Mouse (Mus musculus) 3T3-L1 (cell line): ENCODE measurements at regions not wholly inside any gene's neighbourhood (a gene's known extent, or its start where the extent isn't known, plus 50 kb on each side); places are given as distances from the start of the nearest gene placed in this dataset.

ENCODE experiments used
- DNase-seq: peaks from one replicate; pipeline ENCODE4 v3.0.0-alpha.2; 2015; ENCODE audit warnings: low read depth, low spot score

- no peak for DNase-seq
Observed at GRCm38 (mm10) chr2:45369914-45370614, 252.9 kb upstream of the Zeb2 start.

GRCm38 (mm10) chr2:45369432-45369831 lies 252.2 kb upstream of the Zeb2 start:
- no peak for DNase-seq

DNA sequence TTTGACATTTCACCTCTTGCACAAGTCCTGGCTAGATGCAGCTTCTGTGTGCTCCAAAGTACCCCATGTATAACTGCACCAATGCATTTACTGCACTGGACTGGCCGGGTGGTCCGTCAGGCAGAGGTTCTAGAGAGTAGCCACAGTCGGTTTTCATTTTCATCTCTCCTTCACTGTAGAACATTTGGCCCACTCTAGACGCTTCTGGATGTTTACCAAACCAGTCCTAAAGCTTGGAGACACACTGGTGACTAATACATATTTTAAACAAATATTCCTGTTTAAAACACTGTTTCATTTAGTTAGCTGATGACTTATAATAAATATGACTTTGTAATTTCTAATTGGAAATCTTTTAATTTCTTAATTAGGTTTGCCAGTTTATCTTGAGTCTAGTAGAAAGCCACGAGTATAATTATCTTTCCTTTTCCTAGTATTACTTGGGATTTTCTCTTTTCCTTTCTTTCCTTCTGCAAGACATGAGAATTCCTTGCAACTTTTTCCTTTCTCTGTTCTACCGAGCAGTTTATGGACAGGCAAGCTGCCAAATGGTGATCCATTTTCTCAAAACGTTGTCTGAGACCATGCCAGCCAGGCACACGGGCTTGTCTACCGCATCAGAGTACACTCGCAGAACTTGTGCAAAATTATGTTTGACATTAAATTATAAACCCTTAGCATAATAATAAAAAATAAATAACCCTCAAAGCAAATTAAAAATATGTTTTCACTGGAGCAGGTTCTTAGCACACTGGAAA lies 250.4 kb upstream of the Zeb2 start:
- peak; percentile 63 for DNase-seq

GRCm38 (mm10) chr2:45357266-45357665 lies 240.1 kb upstream of the Zeb2 start:
- DNase-seq, result no peak

DNA sequence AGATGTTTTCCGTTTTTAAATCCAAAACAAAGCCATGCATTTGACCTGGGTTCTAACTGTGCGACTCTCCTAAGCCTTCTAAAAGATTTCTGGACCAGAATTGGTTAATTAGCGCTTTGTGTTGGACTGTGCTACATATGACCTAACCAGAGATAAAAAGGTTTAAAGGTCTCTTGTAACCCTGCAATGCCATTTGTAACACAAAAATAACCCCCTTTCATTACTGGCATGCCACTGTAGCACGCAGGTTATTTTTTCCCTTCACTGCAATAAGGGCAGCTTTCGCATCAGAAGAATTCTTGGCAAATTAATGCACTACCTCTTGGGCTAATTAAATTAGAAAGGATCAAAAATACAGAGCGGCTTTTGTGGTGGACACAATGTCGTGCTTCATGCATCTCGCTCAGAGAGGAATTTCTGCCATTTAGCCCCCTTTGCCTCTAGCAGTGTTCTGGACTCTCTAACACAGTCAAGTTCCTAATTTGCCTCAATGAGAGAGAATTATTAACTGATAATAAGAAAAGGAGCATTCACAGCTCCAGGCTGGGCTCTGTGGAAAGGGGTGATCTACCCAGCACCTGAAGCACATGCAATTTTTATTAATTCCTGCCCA lies 239.5 kb upstream of the Zeb2 start:
- no peak for DNase-seq

- no peak for DNase-seq
Observed at GRCm38 (mm10) chr2:45356021-45356420, 238.8 kb upstream of the Zeb2 start.

- no peak for DNase-seq
Observed at GRCm38 (mm10) chr2:45351529-45352133, 234.4 kb upstream of the Zeb2 start.

GRCm38 (mm10) chr2:45346358-45346757 lies 229.2 kb upstream of the Zeb2 start:
- DNase-seq, result peak; percentile 9

DNA sequence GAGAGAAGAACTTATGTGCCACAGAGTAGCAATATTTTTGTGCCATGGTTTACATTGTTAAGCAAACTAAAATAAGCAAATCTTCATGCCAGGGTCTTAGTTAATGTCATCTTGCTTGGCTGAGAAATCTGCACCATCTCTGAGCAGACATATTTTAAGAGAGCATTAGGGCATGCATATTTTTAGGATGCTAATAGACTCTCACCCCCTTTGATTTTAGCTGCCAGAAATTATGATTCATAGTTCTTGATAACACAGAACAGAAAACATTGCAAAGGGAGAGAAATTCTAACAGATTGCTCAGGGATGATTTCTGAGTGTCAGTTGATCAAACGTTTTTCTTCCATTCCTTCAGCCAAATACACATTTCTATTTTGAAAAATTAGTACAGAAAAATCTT lies 222.7 kb upstream of the Zeb2 start:
- DNase-seq, result no peak

GRCm38 (mm10) chr2:45338809-45339208 lies 221.6 kb upstream of the Zeb2 start:
- no peak for DNase-seq

DNA sequence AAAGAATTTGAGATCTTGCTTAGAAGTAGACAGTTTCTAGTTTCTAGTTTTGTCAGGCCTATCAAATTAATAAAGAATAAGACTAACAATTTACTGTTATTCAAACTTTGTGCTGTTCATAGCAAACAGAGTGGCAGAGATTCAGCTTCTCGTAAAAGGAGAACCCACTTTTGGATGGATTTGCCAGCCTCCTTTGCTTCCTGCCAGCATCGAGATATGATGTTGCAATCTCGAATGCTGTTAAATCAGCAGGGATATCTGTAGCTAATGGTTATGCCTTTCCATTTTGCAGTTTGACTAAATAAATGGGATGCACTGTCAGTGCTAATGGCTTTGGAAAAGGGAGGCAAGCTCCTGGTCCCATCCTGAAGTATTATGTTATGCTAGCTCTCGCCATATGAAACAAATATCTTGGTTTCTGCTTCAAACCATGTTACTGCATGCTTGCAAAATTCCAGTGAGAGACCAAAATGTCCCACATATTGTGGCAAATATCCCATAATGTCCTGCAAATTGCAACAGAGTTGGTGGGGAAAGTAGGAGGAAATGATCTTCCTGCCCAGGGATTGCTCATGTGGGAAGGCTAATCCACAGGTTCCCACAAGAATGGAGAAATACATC lies 199.9 kb upstream of the Zeb2 start:
- DNase-seq, result no peak

DNA sequence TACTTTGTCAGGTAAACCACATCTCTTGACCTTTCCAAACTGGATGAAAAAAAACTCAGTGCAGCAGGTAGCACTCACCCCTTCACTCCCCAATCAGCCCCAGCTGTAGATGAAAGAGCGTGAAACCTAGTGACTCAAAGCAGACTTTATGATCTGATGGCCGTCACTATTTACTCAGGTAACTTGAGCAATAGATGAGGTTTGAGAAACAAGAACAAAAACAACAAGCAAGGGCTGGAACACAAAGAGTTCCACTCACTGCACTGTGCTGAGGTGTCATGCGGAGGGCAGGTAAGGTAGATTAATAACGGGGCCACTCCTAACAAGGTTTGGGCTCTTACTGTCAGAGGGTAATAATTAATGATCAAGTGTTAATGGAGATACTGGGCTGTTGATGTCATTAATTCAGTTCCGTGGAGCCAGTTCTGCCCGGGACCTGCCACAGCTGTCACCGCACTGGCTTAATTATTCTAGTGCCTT lies 170.4 kb upstream of the Zeb2 start:
- DNase-seq, result no peak

GRCm38 (mm10) chr2:45283811-45284210 lies 166.6 kb upstream of the Zeb2 start:
- DNase-seq, result no peak

- peak; percentile 69 for DNase-seq
Observed at GRCm38 (mm10) chr2:45279490-45279889, 162.3 kb upstream of the Zeb2 start.

GRCm38 (mm10) chr2:45277602-45278001 lies 160.4 kb upstream of the Zeb2 start:
- no peak for DNase-seq

DNA sequence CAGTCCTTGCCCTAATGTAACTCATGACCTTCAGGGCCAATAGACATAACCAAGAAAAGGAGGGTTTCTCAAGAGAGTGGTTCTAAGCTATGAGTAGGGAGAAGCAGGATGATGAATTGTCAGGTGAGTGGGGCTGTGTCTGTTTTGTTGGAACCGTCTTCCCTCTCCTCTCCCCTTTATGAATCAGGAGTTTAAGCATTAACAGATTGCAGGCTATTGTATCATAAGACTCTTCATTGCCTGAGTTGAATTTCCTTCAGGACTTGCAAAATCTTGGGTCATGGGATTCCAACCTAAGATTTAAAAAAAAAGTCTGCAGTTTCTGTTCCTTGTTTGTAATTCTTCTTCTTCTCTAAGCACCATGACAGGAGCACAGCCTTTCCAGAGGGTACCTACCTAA lies 159.5 kb upstream of the Zeb2 start:
- no peak for DNase-seq

DNA sequence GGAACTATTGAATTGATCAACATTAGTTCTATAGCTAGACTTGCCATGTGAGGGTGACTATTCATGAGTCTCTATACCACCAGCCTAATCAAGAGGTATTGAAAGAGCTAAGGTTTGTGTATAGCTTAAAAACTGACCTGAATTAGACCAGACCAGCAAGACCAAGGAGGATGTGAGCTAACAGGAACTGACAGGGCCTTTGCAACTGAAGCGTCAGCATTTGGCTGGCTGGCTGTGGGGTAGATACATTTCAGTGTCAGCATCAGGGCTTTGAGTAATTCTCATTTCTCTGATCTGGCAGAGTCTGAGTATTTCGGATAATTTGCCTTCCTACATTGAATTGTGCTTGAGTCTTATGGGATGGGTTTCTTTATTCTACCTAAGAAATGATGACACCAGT lies 152.8 kb upstream of the Zeb2 start:
- DNase-seq, result no peak

DNA sequence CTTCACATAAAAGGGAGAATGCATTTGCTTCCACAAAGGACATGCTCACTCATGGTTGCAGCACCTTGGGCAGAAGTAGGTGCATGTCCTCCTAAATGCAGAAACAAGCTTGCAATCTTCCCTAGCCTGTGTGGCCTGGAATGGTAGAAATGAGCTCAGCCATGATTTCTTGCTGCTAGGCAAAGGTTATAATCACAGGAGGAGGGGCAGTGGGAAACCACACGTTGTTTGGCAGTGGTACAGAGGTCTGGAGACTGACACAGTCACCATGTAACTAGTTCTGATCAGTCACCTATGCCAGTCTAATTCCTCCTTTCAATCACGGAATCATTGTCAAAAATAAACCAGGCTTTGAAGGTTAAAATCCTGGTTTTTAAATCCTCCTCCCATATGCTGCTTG lies 148.6 kb upstream of the Zeb2 start:
- peak; percentile 46 for DNase-seq

DNA sequence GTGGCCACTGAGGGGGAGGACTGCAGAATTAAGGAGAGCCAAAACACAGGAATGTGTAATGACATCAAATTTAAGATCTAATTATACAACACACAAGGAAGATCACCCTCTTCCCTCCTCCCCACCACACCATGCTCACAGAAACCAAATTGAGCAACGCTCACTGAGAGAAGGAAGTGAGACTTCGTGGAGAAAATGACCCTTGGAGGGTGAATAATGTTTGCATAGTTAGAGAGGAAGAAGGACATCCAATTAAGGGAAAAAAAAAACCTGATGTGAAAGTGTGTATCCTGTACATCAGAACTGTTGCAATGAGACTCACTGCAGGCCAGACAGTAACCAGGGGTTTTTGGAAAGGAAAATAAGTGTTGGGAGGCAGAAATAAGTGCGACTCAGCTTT lies 144.8 kb upstream of the Zeb2 start:
- DNase-seq, result no peak

- DNase-seq, result no peak
Observed at GRCm38 (mm10) chr2:45258897-45259296, 141.7 kb upstream of the Zeb2 start.

DNA sequence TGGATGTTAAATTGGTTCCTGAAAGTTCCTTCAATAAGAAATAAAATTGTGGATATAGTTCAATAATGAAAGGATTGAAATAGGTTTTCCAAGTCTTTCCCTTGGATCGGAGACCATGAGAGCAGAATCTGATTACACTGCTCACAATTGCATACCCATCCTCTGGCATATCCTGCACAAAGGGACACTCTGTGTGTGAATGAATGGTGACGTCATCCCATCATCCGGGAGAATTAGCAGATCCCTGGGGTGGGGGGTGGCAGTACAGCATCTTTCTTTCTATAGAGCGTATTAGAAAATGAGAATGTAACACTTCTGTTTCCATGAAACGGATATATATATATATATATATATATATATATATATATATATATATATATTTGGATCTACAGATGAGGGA lies 139.2 kb upstream of the Zeb2 start:
- DNase-seq, result no peak

DNA sequence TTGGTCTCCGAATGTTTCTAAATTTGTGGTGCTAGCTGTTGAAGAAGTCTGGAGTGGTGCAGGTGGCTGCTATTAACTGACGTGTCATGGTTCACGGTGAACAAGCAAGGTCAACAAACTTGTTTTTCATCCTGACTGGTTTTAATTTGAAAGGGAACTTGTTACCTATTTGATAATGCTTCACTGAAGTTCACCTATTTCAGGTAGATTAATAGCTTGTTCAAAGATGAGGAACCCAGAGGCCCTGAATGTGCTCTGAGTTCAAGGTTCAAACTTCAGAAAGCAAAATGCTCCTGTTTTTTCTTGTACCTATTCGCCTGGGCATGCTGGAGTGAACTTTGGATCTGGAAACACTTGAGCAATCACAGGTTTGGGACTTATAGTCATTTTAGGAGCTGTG lies 136.7 kb upstream of the Zeb2 start:
- no peak for DNase-seq
